Mouse (Mus musculus) kidney, adult 2 months (tissue): Measurements from ENCODE around the gene Hoxc11. TPM values are rescaled to one million over a fixed set of nuclear protein-coding genes. Genes with fewer than 3 reads are reported as not detected.

ENCODE experiments used
- DNase-seq: peaks from one replicate; pipeline ENCODE4 v3.0.0; 2021
- H3K27ac ChIP-seq: fragments of 200-500 bp; 2 replicates; pipeline ENCODE4 v1.5.1; 2012; ENCODE audit warnings: low read depth, low read length, control low read depth, inconsistent platforms; ENCODE audit not compliant: insufficient read depth
- H3K27me3 ChIP-seq: fragments of 200-500 bp; replicated peaks from 2 replicates; pipeline ENCODE4 v1.6.1; 2012; ENCODE audit warnings: mild to moderate bottlenecking, moderate library complexity, low read length, inconsistent platforms; ENCODE audit not compliant: control insufficient read depth, insufficient read depth
- H3K36me3 ChIP-seq: fragments of 200-500 bp; 2 replicates; pipeline ENCODE4 v1.6.1; 2012; ENCODE audit warnings: mild to moderate bottlenecking, moderate library complexity, low read length, inconsistent platforms; ENCODE audit not compliant: control insufficient read depth, insufficient read depth
- H3K4me1 ChIP-seq: fragments of 200-500 bp; 2 replicates; pipeline ENCODE4 v1.6.1; 2011; ENCODE audit warnings: low read length; ENCODE audit not compliant: control insufficient read depth, insufficient read depth
- H3K4me3 ChIP-seq: fragments of 200-500 bp; 2 replicates; pipeline ENCODE4 v1.5.1; 2011; ENCODE audit warnings: mild to moderate bottlenecking, low read depth, low read length, control low read depth; ENCODE audit not compliant: insufficient read depth
- CTCF ChIP-seq: fragments of 200-500 bp; conservative IDR thresholded peaks from 2 replicates; pipeline ENCODE4 v1.5.1; 2011; ENCODE audit warnings: low read depth, mild to moderate bottlenecking, control low read depth, low read length, moderate library complexity, mixed read lengths; ENCODE audit not compliant: insufficient read depth, insufficient read length
- POLR2A ChIP-seq: fragments of 200-500 bp; IDR thresholded peaks from one replicate; pipeline ENCODE4 v1.6.1; 2011; ENCODE audit warnings: low read depth, low read length, control low read depth
- WGBS: fragments of 180-500 bp; shearing (Covaris S2); methylation state at CpG from one replicate; pipeline ENCODE4 v1.1.7; 2018; 5-methylcytosine and 5-hydroxymethylcytosine counted together
- polyA plus RNA-seq: library from polyadenylated mRNA; depleted of rRNA; stranded (reverse); fragments of >200 nt; gene quantifications from 2 replicates; pipeline ENCODE4 v1.2.3, GENCODE M21; 2012

Gene Hoxc11
- polyA plus RNA-seq, 1 experiment = 0.25 TPM

DNA sequence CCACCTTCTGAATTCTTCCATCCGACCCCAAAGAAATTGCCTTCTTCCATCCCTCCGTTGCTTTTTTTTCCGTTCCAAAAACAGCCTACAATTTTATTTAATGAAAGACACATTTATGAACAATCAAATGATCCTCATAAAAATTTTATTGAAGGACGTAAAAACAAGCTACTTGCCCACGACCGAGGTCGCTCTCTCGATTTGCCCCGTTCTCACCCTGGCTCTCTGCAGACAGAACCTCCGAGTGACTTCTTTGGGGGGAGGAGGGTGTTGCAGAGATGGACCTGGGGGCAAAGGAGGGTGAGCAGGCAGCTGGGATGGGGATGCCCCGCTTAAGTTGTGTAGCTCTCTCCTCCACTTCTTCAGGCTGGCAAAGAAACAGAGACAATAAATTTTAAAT, 26.1 kb downstream of the Hoxc11 start:
- peaks cover 11% of the 10 kb centered on the region for H3K4me1 ChIP-seq
- 36% methylated on average over 11 of the region's 11 CpGs for WGBS
- no peaks in the 10 kb centered on the region for H3K36me3 ChIP-seq
- TF ChIP-seq POLR2A = no peak
- TF ChIP-seq CTCF = no peak
- peak overlapping the region; percentile 47; the same call in 1 of the 2 replicates for H3K27ac ChIP-seq
- H3K27me3 ChIP-seq = no peaks in the 10 kb centered on the region
- peak overlapping the region; percentile 84 for H3K4me3 ChIP-seq
- DNase-seq = no peak

GRCm38 (mm10) chr15:102980912-102981311, 26.7 kb downstream of the Hoxc11 start:
- no peaks in the 10 kb centered on the region for H3K27me3 ChIP-seq
- TF ChIP-seq POLR2A (no peak), CTCF (no peak)
- peak overlapping the region; percentile 84 for H3K4me3 ChIP-seq
- 5% methylated on average over 14 of the region's 14 CpGs for WGBS
- DNase-seq = no peak
- H3K27ac ChIP-seq = peak overlapping the region; percentile 42; the same call in 1 of the 2 replicates
- H3K36me3 ChIP-seq = no peaks in the 10 kb centered on the region
- H3K4me1 ChIP-seq = peaks cover 11% of the 10 kb centered on the region

GRCm38 (mm10) chr15:102981379-102982288, 27.4 kb downstream of the Hoxc11 start:
- Histone ChIP-seq H3K27ac (peak overlapping the region; percentile 66), H3K36me3 (no peaks in the 10 kb centered on the region), H3K27me3 (no peaks in the 10 kb centered on the region), H3K4me1 (peaks cover 11% of the 10 kb centered on the region), H3K4me3 (peak overlapping the region; percentile 84)
- 2% methylated on average over 88 of the region's 88 CpGs for WGBS
- TF ChIP-seq POLR2A (no peak), CTCF (no peak)
- DNase-seq = peak; percentile 72

DNA sequence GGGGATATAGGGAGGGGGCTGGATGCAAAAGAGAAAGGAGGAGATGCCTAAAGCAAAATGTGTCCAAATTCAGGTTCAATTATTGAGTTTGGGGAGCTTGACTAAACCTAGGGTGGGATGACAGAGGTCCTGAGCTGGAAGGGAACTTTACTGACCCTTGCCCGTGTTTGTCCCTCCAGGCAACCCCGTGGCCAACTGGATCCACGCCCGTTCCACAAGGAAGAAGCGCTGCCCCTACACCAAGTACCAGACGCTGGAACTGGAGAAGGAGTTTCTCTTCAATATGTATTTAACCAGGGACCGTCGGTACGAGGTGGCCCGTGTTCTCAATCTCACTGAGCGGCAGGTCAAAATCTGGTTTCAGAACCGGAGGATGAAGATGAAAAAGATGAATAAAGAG, 29.5 kb downstream of the Hoxc11 start:
- no peaks in the 10 kb centered on the region for H3K36me3 ChIP-seq
- 48% methylated on average over 12 of the region's 12 CpGs for WGBS
- peaks cover 4% of the 10 kb centered on the region; the same call in 1 of the 2 replicates for H3K4me1 ChIP-seq
- no peaks in the 10 kb centered on the region for H3K27me3 ChIP-seq
- no peak for DNase-seq
- 0 out of 2 replicates have a peak overlapping the region, but pooled peaks have one; percentile 3 for H3K27ac ChIP-seq
- H3K4me3 ChIP-seq = no peak overlapping the region
- TF ChIP-seq POLR2A (no peak), CTCF (no peak)

DNA sequence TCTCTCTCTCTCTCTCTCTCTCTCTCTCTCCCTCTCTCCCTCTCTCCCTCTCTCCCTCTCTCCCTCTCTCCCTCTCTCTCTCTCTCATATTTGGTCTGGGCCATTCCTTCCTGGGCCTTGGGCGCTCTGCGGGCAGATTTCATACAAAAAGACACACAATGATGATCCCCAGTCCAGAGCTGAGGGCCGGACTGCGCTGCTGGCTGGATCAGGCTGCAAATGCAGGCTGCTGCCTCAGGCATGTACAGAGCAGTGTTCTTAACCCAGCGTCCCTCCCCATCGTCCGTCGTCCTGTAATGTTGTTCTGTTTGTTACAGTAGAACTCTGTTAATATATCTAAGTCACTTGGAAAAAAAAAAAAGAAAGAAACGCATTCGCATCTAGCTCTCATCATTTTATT, 30.3 kb downstream of the Hoxc11 start:
- TF ChIP-seq CTCF (no peak), POLR2A (no peak)
- no peaks in the 10 kb centered on the region for H3K36me3 ChIP-seq
- no peaks in the 10 kb centered on the region for H3K27me3 ChIP-seq
- no peak overlapping the region for H3K27ac ChIP-seq
- DNase-seq = no peak
- peaks cover 2% of the 10 kb centered on the region; the same call in 1 of the 2 replicates for H3K4me1 ChIP-seq
- WGBS = 42% methylated on average over 10 of the region's 10 CpGs
- H3K4me3 ChIP-seq = no peak overlapping the region

DNA sequence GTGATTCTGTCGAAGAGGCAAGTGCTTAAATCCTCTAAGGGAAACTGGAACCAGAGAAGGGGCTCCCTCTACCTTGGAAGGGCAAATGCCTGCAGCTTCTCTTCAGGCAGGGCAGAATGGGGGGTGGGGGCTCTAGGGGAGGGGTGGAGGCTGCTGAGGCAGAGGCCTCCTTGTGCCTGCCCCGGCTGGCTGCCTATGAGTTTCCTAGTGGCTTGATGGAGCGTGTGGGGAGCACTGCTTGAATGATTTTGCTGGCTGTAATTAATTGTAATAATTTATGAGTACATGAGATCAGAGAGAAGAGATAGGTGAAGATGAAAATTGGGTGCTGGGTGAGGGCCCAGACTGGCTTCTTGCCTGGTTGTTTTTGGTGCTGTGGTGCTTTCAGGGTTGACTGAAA, 30.7 kb downstream of the Hoxc11 start:
- no peak overlapping the region for H3K27ac ChIP-seq
- DNase-seq = no peak
- no peak for TF ChIP-seq POLR2A
- no peak for TF ChIP-seq CTCF
- H3K4me1 ChIP-seq = peaks cover 2% of the 10 kb centered on the region; the same call in 1 of the 2 replicates
- H3K36me3 ChIP-seq = no peaks in the 10 kb centered on the region
- H3K4me3 ChIP-seq = no peak overlapping the region
- 42% methylated on average over 3 of the region's 3 CpGs for WGBS
- no peaks in the 10 kb centered on the region for H3K27me3 ChIP-seq

GRCm38 (mm10) chr15:102987124-102987833, 33.1 kb downstream of the Hoxc11 start:
- H3K4me3 ChIP-seq = no peak overlapping the region
- 17% methylated on average over 21 of the region's 21 CpGs for WGBS
- no peaks in the 10 kb centered on the region for H3K27me3 ChIP-seq
- 0 out of 2 replicates have a peak, but pooled peaks cover 2% of the 10 kb centered on the region for H3K4me1 ChIP-seq
- H3K36me3 ChIP-seq = no peaks in the 10 kb centered on the region
- TF ChIP-seq CTCF = peak; percentile 98
- no peak for TF ChIP-seq POLR2A
- peak; percentile 96 for DNase-seq
- H3K27ac ChIP-seq = no peak overlapping the region
